Mouse (Mus musculus) lung, embryonic 14.5 days (tissue): ENCODE results near the gene Ppa2. TPM values are rescaled to one million over a fixed set of nuclear protein-coding genes. Genes with fewer than 3 reads are reported as not detected.
A peak's percentile ranks its signal among the peaks of the same experiment; 100 is the strongest.

Experiments used
- ATAC-seq: fragments of 200-750 bp; cut with Nextera tagmentation; 2 replicates; pipeline ENCODE4 v1.8.0; 2017; ENCODE audit warnings: mild to moderate bottlenecking, moderate TSS enrichment, moderate library complexity; ENCODE audit not compliant: insufficient read depth
- DNase-seq: peaks from one replicate; pipeline ENCODE4 v3.0.0-alpha.2; 2015
- H3K27ac ChIP-seq: fragments of 300-500 bp; sonication (generic); 2 replicates; pipeline ENCODE4 v1.5.1; 2014; ENCODE audit warnings: low read depth, mild to moderate bottlenecking, moderate library complexity
- H3K27me3 ChIP-seq: fragments of 300-500 bp; sonication (generic); 2 replicates; pipeline ENCODE4 v1.6.1; 2014; ENCODE audit warnings: low read length, control low read depth; ENCODE audit not compliant: insufficient read depth
- H3K36me3 ChIP-seq: fragments of 300-500 bp; sonication (generic); 2 replicates; pipeline ENCODE4 v1.6.1; 2014; ENCODE audit warnings: control low read depth; ENCODE audit not compliant: insufficient read depth
- H3K4me1 ChIP-seq: fragments of 300-500 bp; sonication (generic); 2 replicates; pipeline ENCODE4 v1.6.1; 2014; ENCODE audit warnings: antibody characterized with exemption, control low read depth; ENCODE audit not compliant: insufficient read depth
- H3K4me2 ChIP-seq: fragments of 300-500 bp; sonication (generic); 2 replicates; pipeline ENCODE4 v1.6.1; 2014; ENCODE audit warnings: mild to moderate bottlenecking
- H3K4me3 ChIP-seq: fragments of 300-500 bp; sonication (generic); 2 replicates; pipeline ENCODE4 v1.5.1; 2014; ENCODE audit warnings: low read depth, low read length
- H3K9ac ChIP-seq: fragments of 300-500 bp; sonication (generic); 2 replicates; pipeline ENCODE4 v1.6.1; 2014
- H3K9me3 ChIP-seq: fragments of 300-500 bp; sonication (generic); 2 replicates; pipeline ENCODE4 v1.6.1; 2016; ENCODE audit warnings: low read depth, low read length, control low read depth
- CTCF ChIP-seq: IDR thresholded peaks from 2 replicates; pipeline ENCODE4 v1.5.1; 2016; ENCODE audit warnings: antibody characterized with exemption, low read depth
- WGBS: fragments of 180-500 bp; shearing (Covaris S2); extraction: QIAGEN DNeasy Blood & Tissue Kit; methylation state at CpG from one replicate; pipeline ENCODE4 v1.1.7; 2014; 5-methylcytosine and 5-hydroxymethylcytosine counted together
- polyA plus RNA-seq: library from polyadenylated mRNA; unstranded; fragments of >200 nt; fragmentation: Nextera tagmentation; extraction: Ambion mirVana; gene quantifications from 2 replicates; pipeline ENCODE4 v1.2.1, GENCODE M21; 2014

The Ppa2 gene
- polyA plus RNA-seq, 1 experiment from 2014 or later, result 109 TPM

DNA sequence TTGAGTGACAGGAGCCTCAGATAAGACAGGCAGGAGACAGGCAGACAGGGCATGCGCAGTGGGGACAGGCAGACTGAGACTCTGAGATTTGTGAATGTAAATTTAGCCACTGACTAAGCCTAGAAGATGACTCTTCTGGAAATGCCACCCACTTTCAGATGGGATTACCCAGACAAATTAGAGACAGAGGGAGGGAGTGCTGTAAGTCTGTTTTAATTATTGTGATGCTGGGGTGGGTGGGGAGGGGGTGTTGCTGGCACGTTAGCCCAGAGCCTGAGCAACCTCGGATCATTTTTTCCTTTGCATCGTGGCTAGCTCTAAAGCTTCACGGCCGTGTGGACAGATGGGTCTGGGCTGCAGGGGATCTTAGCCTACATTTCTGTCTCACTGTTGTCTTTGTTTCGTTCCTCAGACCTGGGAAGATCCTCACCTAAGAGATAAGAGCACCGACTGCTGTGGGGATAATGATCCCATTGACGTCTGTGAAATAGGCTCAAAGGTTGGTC lies 29.0 kb downstream of the Ppa2 start:
- no peak overlapping the region for H3K4me3 ChIP-seq
- H3K9me3 ChIP-seq, result no peaks in the 10 kb centered on the region
- H3K9ac ChIP-seq, result no peak overlapping the region
- DNase-seq (no peak), ATAC-seq (no peak)
- WGBS, result 37% methylated on average over 9 of the region's 9 CpGs
- H3K27ac ChIP-seq, result peak overlapping the region; percentile 46; the same call in 1 of the 2 replicates
- no peaks in the 10 kb centered on the region; the same call in 1 of the 2 replicates for H3K36me3 ChIP-seq
- no peak overlapping the region for H3K4me2 ChIP-seq
- H3K4me1 ChIP-seq, result no peaks in the 10 kb centered on the region
- TF ChIP-seq CTCF, result no peak
- no peaks in the 10 kb centered on the region for H3K27me3 ChIP-seq

GRCm38 (mm10) chr3:133339411-133339823 lies 29.5 kb downstream of the Ppa2 start:
- no peaks in the 10 kb centered on the region for H3K9me3 ChIP-seq
- TF ChIP-seq CTCF, result no peak
- no peak overlapping the region for H3K27ac ChIP-seq
- H3K27me3 ChIP-seq, result no peaks in the 10 kb centered on the region
- H3K9ac ChIP-seq, result no peak overlapping the region
- 33% methylated on average over 11 of the region's 11 CpGs for WGBS
- no peaks in the 10 kb centered on the region; the same call in 1 of the 2 replicates for H3K36me3 ChIP-seq
- H3K4me2 ChIP-seq, result no peak overlapping the region
- H3K4me1 ChIP-seq, result no peaks in the 10 kb centered on the region
- peak; percentile 92 for DNase-seq
- peak; percentile 90 for ATAC-seq
- H3K4me3 ChIP-seq, result no peak overlapping the region

DNA sequence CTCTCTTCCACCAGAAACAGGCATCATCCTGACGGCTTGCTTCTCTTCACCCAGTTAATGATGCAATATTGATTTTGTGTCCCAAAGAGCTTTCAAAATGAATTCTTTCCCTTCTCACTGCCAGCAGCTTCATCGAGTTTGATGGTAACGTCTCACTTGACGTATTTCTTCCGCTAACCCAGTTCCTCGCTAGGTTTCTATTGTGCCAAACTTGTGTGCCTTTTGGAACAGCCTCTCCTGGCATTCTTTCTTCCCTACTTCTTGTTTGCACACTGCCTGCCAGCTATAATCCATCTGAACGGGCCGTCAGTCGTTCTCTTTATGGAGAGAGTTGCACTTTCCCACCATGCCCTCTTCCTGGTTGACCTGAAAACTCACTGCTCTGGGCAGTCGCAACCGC lies 31.2 kb downstream of the Ppa2 start:
- no peak for TF ChIP-seq CTCF

GRCm38 (mm10) chr3:133347535-133347934 lies 37.6 kb downstream of the Ppa2 start:
- TF ChIP-seq CTCF, result no peak
- H3K4me3 ChIP-seq, result no peak overlapping the region

More for the DNA sequence above, 31.2 kb downstream of the Ppa2 start:
- H3K4me1 ChIP-seq, result no peaks in the 10 kb centered on the region
- no peaks in the 10 kb centered on the region for H3K27me3 ChIP-seq
- no peak overlapping the region for H3K27ac ChIP-seq
- no peak overlapping the region for H3K4me2 ChIP-seq
- ATAC-seq (no peak), DNase-seq (no peak)
- no peak overlapping the region for H3K9ac ChIP-seq
- no peak overlapping the region for H3K4me3 ChIP-seq
- 75% methylated on average over 11 of the region's 11 CpGs for WGBS
- no peaks in the 10 kb centered on the region for H3K9me3 ChIP-seq
- no peaks in the 10 kb centered on the region; the same call in 1 of the 2 replicates for H3K36me3 ChIP-seq

DNA sequence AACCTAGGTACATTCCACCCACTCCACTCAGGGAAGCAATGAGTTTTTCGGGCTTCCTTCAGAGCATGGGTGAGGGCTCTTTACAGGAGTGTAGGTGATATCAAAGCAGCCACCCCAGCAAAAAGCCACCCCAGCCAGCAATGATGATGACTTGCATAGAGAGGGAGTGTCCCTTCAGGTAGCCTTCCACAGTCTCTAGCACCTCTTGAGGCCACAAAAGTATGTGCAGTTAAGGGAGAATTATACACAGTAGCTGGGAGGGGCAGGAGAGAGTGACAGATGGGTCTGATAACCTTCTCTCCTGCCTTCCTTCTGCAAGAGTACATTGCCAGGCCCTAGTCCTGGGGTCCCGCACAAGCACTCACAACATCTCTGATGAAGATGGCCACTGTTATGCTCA lies 38.9 kb downstream of the Ppa2 start:
- Histone ChIP-seq H3K4me2 (no peak overlapping the region), H3K9ac (no peak overlapping the region), H3K27ac (no peak overlapping the region), H3K4me3 (no peak overlapping the region), H3K9me3 (no peaks in the 10 kb centered on the region), H3K4me1 (no peaks in the 10 kb centered on the region), H3K36me3 (peaks cover 9% of the 10 kb centered on the region; the same call in 1 of the 2 replicates), H3K27me3 (no peaks in the 10 kb centered on the region)
- DNase-seq, result no peak
- no peak for ATAC-seq
- 94% methylated on average over 2 of the region's 2 CpGs for WGBS
- TF ChIP-seq CTCF, result no peak

More at GRCm38 (mm10) chr3:133347535-133347934, 37.6 kb downstream of the Ppa2 start:
- 57% methylated on average over 7 of the region's 7 CpGs for WGBS
- Histone ChIP-seq H3K4me2 (no peak overlapping the region), H3K4me1 (no peaks in the 10 kb centered on the region), H3K9ac (no peak overlapping the region), H3K9me3 (no peaks in the 10 kb centered on the region), H3K36me3 (peaks cover 9% of the 10 kb centered on the region; the same call in 1 of the 2 replicates), H3K27me3 (no peaks in the 10 kb centered on the region), H3K27ac (no peak overlapping the region)
- ATAC-seq, result peak; percentile 86
- peak; percentile 72 for DNase-seq

DNA sequence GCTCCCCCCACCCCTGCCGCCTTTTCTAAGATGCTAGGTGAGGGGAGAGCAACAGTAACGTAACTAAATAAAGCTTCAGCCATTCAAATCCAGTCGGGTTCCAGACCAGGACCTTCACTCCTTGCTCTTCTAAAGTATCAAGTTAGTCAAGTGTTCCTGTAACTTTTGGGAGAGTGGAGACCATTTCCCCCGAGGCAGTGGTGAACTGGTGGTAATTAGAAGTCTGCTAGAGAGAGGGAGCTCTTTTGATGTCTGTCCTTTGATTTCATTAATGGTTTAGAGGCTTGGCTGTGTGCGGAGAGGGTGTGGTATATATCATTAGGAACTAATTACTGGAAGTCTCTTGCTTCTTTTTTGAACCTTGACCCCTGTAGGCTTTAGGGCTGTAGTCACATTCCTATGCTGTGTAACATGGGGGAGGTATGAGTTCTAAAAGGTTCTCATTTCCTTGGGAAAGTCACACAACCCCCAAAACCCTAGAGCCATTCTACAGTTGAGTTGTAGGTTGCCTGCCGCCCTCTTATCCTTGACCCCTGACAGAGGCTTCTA lies 47.6 kb downstream of the Ppa2 start:
- no peak for TF ChIP-seq CTCF
- no peak for DNase-seq

DNA sequence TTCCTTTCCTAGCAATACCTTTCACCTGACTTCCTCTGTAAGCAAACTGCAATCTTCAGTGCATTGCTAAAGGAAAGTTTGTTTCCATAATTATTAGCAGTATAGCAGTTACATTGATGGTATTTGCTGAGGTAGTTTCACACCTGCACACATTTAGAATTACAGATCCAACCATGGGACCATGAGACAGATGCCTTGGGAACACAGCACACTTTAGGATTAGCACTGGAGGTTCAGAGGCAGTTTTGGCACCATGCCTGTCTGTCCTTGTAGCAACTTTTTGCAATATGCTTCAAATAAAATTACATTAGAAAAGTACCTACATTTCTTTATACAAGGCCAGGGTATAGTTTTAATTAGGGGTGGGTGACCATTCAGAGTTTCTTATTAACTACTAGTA lies 48.1 kb downstream of the Ppa2 start:
- H3K27me3 ChIP-seq, result no peaks in the 10 kb centered on the region
- no peaks in the 10 kb centered on the region for H3K4me1 ChIP-seq
- DNase-seq, result no peak
- H3K27ac ChIP-seq, result no peak overlapping the region
- no peaks in the 10 kb centered on the region for H3K36me3 ChIP-seq
- no peak overlapping the region for H3K9ac ChIP-seq
- no peaks in the 10 kb centered on the region for H3K9me3 ChIP-seq
- TF ChIP-seq CTCF, result no peak
- no peak overlapping the region for H3K4me2 ChIP-seq
- no peak overlapping the region for H3K4me3 ChIP-seq
- no peak for ATAC-seq

More for the DNA sequence above, 47.6 kb downstream of the Ppa2 start:
- Histone ChIP-seq H3K4me2 (no peak overlapping the region), H3K9me3 (no peaks in the 10 kb centered on the region), H3K4me1 (no peaks in the 10 kb centered on the region), H3K4me3 (no peak overlapping the region), H3K27me3 (no peaks in the 10 kb centered on the region), H3K36me3 (no peaks in the 10 kb centered on the region), H3K27ac (no peak overlapping the region), H3K9ac (no peak overlapping the region)
- no peak for ATAC-seq
- 71% methylated on average over 6 of the region's 6 CpGs for WGBS
